Mouse (Mus musculus): ENCODE data around the gene Psma5.
"Not testable (repeated sequence)": the region's sequence is repeated elsewhere in the genome, so short reads cannot be mapped to it uniquely, and the experiment has no call there.

The Psma5 gene

DNA sequence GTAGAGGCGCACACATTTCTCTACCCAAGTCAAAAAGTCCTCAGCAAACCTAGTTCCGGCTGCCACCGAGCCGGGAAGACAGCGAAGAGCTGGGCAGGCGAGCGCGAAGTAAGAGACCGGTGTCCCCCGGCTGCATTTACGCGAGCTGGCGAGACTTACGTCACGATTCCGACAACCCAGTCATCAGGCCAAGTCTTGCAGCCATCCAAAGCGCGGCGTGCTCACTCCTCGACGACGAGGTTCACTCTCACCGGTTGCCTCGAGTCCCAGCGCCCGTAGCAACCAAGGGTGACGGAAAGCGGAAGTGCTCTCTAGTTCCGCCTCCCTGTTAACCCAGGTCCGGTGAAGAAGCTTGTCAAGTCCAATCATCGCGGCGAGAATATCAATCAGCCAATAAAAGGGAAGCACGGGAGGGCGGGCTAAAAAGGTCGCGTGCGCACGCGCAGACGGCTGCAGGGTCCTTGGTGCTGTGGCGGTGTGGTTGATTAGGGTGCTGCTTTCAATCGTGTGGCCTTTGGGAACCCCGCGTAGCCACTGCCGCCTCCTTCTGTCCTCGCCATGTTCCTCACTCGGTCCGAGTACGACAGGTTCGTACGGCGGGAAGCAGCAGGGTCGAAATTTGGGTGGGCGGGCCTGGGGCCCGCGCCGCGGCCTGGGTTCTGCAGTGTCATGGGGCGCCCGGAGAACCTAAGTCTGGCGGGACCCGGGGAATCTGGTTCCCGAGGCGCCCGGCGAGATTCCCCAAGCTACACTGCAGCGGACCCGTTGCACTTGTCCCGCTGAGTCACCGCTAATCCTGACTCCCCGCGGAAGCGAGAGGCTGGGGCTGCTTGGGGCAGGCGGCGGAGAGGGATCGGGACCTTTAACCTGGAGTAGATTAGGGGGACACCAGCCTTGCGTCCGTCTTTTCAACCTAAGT lies at the start of gene Psma5:
Psma5 (plus strand) TSS at position 208 of the 919 bp plus-strand sequence.
- peak; percentile 95 to 98 for DNase-seq (ENCODE audit: low spot score in 2 of 2)

DNA sequence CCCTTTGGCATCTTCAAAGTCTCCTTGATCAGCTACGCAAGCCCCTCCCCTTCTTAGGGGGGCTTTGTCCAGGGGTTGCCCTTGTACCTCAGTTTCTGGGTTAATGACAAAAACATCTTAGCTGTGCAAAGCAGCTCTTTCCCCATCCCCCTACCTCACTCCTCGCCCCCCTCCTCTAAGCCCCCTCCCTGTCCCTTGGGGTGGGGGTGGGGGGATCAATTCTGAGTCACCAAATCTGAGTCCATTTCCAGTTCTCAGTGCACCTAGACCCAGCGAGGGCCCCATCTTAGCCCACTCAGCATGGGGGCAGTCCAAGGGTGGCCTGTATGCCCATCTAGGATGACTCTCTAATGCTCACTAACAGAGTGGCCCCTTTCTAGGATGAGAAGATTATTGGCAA lies 47.7 kb upstream of the Psma5 start:
- no peak for DNase-seq (ENCODE audit: low spot score in 2 of 2)

DNA sequence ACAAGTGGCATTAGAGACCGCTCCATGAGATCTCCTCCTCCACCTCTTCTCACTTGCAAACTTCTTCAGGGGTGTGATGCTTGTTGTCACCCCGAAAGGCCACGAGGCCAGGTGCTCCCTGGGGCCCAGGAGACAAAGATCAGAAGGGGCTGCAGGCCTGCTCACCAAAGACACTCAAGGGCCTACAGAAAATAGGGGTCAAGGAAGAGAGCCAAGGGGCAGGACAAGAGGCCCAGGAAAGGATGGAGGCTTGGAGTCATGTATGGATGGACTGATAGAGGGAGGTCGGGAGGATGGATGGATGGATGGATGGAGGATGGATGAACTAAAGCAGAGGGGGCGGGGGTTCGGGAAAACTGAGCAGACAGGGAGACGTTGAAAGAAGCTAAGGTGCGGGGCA lies 47.2 kb upstream of the Psma5 start:
- no peak for DNase-seq (ENCODE audit: low spot score in 2 of 2)

DNA sequence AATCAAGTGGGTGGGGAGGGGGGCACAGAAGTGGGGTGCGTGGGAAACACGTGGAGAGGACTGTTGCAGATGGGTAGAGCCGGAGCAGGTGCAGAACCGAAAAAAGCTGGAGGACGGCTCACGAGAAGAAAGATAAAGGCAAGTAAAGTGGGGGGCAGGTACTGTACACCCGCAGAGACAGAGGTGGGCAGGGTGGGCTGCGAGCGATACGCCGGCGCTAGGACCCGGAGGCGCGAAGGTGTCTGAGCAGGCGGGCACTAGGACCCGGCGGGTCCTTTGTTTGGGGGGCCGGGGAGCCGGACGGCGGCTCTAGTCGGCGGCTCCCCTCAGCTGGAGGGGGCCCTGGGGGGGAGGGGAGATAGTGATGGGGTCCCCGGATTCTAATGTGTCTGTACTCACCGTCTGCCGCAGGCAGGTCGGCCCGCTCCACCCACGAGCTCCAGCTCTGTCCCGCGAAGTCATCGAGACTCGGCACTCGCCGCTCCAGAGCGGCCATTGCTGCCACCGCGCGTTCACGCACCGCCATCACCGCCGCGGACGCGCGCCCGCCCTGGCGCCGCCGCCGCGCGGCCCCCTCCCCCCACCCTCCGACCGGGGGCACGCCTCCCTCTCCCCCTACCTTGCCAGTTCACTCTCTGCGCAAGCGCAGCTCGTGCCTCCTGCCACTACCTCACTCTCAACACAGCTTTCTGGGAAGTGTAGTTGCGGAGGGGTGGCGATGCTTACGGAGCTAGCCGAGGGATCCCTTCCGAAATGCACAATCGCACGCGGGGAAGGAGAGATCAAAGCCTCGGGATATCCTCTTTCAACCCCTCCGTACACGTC lies 46.6 kb upstream of the Psma5 start:
- DNase-seq (ENCODE audit: low spot score in 2 of 2), result peak; percentile 86 to 92

DNA sequence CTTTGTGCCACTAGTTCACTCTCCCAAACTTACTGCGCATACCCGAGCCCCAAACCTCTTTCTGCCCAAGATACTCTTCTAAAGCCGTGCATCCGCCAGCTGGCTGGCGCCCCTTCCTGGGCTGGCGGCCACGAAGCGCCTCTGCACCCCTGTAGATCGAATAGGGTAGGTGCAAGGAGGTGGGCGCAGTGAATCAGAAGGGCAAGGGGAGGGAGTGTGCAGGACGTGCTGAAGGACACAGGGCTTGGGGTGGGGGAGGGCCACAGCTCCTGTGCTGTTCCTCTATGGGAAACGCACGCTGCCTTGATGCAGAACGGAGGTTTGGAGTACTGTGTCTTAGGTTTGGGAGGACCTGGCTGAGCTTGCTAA lies 46.0 kb upstream of the Psma5 start, which contains the start of gene Atxn7l2:
Atxn7l2 (minus strand) TSS at position 164 of the 369 bp plus-strand sequence.
- DNase-seq (ENCODE audit: low spot score in 2 of 2), result no peak

DNA sequence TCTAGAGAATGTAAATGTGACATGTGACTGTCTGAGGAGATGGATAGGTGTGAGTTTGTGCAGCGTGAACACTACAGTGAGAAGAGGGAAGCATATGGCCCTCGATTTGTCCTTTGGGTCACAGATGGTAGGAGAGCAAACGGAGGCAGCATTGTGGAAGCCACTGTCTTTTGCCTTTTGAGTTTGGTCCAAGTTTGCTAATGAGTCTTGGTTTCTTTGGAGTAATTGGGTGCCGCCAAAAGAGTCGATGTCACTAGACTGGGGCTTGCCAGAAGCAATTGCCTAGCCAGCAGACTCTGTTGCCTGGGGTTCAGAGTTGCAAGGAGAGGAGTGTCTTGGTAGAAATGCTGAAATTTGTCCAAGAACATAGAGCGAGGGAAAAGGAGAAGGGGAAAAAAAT lies 44.9 kb upstream of the Psma5 start:
- no peak for DNase-seq (ENCODE audit: low spot score in 2 of 2)

DNA sequence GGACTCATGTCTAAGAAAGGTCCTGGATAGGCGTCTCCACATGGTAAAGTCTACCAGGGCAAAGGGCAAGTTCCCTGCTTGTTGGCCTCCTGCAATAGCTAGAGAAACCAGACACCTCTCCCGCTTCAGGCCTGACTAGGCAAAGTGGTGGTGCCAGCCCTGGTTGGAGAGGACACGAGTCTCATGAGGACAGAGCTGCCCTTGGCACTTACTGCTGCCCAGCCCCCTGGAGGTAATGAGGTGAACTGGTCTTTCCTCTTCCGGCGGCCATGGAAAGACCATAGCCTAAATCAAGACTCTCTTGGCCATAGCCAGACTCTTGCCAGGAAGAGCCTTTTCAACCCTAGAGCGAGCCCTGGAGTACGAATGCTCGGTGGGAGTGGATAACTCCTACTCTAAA lies 44.3 kb upstream of the Psma5 start:
- no peak for DNase-seq (ENCODE audit: low spot score in 2 of 2)

DNA sequence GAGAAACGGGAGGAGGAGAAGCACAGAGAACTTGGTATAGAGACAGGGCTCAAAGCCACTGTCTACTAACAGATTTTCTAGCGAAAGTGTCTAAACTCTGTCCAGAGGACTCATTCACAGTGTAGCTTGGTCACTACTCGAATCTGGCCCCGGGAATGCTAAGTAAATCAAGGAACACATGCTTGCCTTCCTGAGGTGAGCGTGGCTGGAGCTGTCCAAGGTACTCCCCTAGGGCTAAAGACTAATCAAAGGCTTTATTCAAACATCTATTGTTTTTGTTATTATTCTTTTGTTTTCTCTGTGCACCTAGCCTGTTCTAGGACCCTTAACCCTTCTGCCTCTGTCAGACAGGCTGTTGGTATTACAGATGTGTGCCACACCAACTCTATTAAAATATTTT lies 42.0 kb upstream of the Psma5 start:
- DNase-seq (ENCODE audit: low spot score in 2 of 2), result no peak

DNA sequence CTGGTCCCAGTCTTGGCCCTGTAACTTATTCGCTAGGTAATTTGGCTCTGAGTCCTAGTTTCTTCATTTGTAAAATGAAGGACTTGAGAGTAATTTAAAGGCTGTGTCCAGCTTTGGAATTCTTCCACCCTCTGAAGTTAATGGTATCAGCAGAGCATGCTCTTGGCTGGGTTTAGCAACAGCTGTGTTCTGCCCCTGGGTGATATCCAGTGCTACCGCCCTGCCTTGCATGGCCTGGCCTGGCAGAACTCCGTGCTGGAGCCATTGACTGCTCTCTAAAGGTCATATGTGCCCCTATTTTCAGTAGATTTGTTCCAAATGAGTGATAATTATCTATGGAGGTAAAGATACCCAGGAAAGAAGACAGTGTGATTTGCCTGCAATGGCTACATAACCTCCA lies 36.1 kb upstream of the Psma5 start:
- DNase-seq (ENCODE audit: low spot score in 2 of 2), result no peak

DNA sequence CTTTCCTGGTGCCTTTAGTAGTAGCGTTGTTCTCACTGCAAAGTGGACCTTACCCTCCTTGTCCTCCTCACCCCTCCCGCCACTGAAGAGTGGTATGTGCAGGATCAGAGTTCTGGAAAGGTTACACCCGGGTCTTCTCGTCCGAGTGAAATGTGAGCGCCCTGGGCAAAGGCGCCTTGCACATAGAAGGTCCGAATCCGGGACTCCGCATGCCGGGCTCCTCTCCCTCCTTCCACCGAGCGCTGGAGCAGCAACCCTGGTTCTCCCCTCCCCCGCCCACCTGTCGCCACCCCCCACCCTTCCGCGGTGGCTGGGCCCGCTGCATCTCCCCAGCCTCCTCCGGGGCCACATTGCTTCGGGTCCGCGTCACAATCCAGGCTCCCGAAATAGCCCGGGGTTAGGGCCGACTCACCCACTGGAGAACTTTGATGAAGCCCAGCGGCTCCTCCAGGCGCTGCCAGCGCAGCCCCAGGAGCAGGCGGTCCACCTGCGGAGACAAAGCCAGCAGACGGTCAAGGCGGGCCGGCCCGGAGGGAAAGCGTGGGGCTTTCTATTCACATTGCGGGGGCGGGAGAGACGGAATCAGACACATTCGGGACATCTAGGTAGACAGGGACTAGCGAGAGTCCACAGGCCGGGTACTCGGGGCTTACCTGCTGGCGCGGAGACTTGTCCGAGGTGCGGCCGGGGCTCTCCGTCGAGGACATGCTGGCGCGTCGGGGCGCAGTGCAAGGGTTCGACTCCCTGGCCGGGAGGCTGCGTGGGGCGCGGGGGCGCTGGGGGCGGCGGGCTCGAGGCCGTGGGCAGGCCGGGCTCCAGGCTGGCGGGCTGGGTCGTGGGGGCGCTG lies 30.8 kb upstream of the Psma5 start:
- no peak for DNase-seq (ENCODE audit: low spot score in 2 of 2)

DNA sequence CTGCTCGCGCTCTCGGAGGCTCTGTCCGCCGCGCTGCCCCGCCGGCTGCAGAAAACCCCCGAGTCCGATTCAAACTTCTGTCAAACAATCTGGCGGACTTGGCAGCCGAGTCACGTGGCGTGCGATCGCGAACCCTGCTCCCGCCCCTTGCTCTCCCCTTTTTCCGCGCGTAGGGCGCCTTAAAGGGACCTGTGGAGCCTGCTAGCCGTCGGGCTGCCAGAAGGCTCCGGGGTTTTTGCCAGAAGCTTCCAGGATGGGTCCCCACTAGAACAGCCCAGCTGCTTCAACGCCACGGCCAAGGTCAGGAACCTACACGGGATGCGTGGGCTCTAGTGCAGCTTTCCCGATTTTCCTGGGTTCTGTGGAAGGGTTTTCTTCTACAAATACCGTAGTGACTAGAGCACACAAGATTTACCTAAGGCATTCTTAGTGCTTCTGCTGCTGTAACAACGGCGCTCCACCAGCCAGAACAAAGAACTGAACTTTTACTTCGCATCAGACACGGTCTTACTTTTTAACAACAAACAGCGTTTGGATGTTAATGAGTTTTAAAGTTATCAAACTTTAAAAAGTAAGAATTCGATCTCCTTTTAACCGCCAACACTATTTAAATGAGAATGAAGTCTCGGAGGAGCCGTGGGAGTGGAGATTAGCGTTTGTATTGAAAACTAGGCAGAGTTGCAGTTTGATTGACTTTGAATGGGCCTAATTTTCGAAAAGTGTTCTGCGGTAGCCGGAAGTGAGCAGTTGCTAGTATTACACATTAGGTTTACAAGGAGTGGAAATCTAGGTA lies 30.0 kb upstream of the Psma5 start, which contains the start of gene Sypl2:
Sypl2 (minus strand) TSS at position 91 of the 793 bp plus-strand sequence.
- no peak for DNase-seq (ENCODE audit: low spot score in 2 of 2)

DNA sequence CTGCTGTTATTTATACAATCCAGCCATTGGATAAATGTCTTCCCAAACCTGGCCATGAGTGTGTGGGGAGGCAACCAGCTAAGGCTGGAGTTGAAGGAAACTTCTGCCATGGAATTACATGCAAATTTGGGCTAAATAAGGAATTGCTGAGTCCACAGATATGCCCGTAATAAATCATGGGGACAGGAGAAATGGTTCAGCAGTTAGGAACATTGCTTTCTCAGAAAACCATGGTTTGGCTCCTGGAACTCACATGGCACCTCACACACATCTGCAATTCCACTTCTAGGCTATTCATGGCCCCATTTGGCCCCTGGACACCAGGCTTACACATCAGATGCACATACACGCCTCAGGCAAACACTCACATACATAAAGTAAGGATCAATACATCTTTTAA lies 29.2 kb upstream of the Psma5 start:
- no peak for DNase-seq (ENCODE audit: low spot score in 2 of 2)

DNA sequence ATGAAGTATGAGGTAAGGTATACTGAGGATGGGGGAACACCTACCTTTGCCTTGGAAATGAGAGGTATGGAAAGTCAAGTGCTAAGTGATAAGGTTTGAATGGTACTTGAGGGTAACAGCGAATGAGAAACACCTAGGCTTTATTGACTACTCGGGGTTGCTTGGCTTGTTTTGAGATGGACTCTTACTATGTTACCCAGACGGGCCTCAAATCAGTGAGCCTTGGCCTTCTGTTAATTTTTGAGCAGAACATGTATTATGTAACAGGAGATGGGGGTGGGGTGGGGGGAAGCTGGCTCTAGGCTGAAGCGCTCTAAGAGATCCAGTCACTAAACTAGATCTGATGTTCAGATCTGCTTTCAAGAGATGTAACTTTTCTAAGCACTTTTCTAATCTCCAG lies 25.1 kb upstream of the Psma5 start:
- no peak for DNase-seq (ENCODE audit: low spot score in 2 of 2)

DNA sequence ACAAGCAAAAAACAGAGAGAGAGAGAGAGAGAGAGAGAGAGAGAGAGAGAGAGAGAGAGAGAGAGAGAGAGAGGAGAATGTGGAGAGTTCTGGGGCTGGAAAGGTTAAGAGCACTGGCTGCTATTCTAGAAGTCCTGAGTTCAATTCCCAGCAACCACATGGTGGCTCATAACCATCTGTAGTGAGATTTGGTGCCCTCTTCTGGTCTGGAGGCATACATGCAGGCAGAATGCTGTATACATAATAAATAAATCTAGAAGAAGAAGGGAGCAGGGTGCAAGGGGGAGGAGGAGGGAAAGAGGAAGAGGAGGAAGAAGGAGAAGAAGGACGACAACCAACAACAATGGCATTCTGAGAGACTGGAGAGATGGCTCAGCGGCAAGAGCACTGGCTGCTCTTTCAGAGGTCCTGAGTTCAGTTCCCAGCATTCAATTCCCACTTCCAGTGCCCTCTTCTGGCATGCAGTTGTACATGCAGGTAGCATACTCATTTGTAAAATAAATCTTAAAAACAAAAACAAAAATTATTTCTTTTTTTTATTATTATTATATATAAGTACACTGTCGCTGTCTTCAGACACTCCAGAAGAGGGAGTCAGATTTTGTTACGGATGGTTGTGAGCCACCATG lies 19.1 kb upstream of the Psma5 start:
- not testable (repeated sequence) for DNase-seq (ENCODE audit: low spot score in 2 of 2)

DNA sequence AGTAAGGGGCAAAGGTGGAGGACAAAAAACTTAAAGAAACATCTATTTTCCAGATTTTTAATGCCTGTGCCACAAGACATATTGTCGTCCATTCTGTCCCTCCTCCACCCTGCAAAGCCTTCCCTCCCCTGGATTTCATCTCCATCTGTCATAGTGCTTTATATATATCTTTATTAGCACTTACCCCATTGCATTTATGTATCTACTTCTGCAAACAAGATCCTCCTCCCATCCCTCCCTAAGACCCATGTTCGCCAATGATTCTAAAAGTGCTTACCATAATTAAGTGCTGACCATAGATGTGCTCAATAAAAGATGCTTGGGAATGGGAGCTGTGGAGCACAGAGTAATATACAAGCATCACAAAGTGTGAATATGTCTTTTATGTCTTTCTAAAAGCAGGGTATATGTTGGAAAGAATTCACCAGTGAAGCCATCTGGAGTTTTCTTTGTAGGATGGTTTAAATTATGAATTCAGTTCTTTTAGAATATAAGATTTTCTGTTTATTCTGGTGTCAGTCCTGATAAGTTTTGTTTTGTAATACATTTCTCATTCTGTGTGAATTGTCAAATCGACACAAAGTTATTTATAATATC lies 15.4 kb upstream of the Psma5 start:
- no peak for DNase-seq (ENCODE audit: low spot score in 2 of 2)

DNA sequence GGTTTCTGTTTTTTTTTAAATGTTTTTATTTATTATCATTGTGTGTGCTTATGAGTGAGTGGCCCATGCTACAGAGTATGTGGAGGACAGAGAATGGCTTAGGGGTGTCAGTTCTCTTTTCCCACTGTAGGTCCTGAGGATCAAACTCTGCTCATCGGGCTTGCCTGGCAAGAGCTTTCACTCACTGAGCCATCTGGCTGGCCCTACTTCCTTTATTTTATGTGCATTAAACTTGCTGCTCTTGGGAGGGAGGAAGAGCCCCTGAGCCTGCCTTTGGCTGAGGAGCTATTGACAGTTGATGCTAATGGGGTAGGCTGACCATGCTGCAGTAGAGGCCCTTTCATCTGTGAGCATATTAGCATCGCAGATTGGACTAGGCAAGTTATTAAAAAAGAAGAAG lies 9.9 kb upstream of the Psma5 start:
- no peak for DNase-seq (ENCODE audit: low spot score in 2 of 2)

DNA sequence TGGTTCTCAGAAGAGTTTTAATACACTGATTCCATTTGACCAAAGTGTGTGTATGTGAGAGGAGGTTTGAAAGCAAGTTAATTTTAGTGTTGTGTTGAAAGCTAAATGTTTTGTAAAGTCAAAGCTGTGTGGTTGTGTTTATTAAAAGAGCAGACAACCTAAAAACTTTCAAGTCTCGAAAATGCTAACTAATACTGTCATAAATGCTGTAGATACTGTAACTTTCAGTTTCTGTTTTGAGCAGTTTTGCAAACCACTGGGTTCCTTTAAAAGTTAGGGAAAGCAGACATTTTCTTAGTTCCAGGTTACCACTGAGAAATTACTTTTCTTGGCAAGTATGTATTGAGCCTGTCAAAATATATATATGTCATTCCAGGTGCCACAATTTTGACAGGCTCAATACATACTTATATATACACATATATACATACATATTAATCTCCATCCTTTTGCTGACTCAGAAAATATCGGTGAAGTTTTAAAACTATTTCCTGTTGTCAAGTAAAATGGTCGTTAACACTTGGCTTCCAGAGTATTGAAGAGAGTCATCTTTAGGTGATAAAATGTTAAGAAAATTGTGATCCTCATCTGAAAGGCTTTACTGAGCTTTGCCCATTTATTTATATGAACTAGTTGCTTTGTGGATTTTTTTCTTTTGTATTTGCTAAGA lies 1.2 kb downstream of the Psma5 start:
- no peak for DNase-seq (ENCODE audit: low spot score in 2 of 2)

DNA sequence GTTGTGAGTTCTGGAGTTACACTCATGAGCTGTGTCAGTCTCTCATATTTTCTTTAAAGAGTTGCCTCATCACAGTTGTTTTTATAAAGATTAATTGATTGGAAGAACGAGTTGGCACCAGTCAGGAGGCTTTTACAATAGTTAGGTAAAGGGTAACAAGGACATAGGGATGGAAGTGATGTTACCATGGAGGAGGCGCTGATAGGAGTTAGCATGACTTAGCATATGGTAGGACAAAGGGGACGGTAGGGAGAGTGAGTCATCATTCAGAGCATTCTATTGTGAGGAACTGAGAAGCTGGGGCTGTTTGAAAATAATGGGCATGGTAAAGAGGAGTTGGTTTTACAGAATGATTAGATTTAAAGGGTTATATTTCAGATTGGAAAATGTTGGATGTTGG lies 2.6 kb downstream of the Psma5 start:
- DNase-seq (ENCODE audit: low spot score in 2 of 2), result no peak

DNA sequence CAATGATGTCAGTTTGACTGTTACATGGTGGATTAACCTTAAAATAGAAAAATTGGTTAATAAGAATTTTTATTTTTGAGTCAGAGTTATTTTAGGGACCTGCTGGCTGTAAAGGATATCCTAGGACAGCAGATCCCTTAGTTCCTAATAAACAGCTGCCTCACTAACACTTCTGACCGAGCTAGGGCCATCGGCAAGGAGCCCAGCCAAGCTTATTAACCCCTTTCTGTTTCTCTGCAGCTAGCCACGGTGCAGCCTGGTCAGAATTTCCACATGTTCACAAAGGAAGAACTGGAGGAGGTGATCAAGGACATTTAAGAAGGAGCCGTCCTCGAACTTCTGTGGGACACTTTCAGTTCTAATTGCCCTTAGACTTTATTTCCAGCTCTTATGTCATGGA lies 22.8 kb downstream of the Psma5 start:
- DNase-seq (ENCODE audit: low spot score in 2 of 2), result not testable (repeated sequence)

Measured in spleen, postnatal 4 days (tissue).